Mouse (Mus musculus): ENCODE results near the gene Grip1.
"Not testable (repeated sequence)": the region's sequence is repeated elsewhere in the genome, so short reads cannot be mapped to it uniquely, and the experiment has no call there.

Gene Grip1

DNA sequence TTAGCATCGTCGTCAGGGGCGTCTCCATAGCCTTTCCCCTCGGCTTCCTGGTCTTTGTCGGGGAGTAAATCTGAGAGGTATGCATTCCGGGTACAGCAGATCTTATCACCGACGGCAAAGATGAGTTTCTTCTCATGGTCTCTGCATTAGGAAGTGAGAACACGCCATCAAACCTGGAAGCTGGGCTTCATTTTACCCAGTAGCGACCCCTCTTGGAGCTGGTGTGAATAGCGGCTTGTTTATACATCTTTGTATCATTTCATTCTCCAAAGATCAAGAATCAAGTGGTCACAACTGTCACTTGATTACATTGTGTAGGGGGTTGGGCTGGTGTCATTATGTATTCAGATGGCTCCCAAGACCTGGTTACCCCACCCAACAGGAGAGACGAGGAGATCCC is 638.9 kb downstream of the Grip1 start:
- no peak for DNase-seq

DNA sequence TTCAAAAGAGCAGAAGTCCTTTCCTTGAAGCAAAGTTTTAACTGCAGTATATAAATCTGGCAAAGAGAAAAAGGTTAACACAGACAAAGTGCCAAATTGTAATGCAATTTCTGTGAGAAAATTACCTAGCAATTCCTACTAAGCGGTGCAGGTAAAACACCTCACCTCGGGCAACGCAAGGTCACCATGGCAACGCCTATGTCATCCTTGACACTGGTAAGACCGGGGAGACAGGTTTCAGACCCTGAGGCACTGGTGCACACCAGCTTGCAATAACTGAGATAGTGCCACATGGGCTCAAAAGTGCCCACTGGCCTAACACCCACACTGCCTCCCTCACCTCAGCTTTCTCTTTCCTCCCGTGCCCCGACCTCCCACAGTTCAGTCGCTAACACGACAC is 641.5 kb downstream of the Grip1 start:
- DNase-seq = no peak

DNA sequence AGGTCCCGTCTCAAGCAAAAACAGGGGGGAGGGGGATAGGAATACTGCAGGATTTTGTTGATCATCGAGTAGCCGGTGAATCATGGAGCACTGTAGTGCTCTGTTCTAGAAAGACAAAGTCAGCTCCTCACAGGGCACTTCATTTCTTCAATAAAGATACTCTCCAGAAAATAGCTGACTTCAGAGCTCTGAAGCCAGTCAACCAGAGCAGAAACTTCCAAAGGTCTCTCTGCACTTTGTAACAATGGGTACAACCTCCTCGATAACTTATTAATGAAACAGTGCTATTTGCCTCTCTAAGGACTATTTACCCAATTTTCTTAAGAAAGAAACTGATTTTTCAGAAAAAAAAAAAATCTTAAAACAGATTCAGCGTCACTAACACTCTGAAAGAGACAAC is 642.1 kb downstream of the Grip1 start:
- no peak for DNase-seq

GRCm38 (mm10) chr10:120097564-120097963 is 643.9 kb downstream of the Grip1 start:
- no peak for DNase-seq

- no peak for DNase-seq
Observed at GRCm38 (mm10) chr10:120100806-120101205, 647.2 kb downstream of the Grip1 start.

- DNase-seq = no peak
Observed at GRCm38 (mm10) chr10:120111691-120112319, 658.2 kb downstream of the Grip1 start.

- DNase-seq = peak; percentile 97
Observed at GRCm38 (mm10) chr10:120112507-120113396, 659.1 kb downstream of the Grip1 start, which contains the start of gene Helb. TSS of gene Helb (minus strand) at chr10:120112987.

- DNase-seq = not testable (repeated sequence)
Observed at GRCm38 (mm10) chr10:120113482-120113881, 659.9 kb downstream of the Grip1 start.

DNA sequence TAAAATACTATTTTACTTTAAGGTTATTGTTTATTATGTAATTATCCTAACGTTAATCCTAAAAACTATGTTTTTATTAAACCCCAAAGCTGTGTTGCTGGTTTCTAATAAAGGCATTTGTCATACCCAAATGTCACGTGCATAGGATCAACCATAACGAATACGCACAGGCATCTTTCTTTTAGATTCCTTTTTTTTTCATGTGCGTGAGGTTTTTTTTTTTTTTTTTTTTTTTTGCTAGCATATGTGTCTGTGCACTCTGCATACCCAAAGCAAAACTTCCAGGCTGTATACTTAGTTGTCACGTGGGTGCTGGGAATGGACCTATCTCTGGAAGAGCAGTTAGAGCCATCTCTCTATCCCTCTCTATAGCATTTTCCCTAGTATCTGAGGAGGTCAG is 660.4 kb downstream of the Grip1 start:
- DNase-seq = no peak

- DNase-seq = no peak
Observed at GRCm38 (mm10) chr10:120114493-120114892, 660.9 kb downstream of the Grip1 start.

DNA sequence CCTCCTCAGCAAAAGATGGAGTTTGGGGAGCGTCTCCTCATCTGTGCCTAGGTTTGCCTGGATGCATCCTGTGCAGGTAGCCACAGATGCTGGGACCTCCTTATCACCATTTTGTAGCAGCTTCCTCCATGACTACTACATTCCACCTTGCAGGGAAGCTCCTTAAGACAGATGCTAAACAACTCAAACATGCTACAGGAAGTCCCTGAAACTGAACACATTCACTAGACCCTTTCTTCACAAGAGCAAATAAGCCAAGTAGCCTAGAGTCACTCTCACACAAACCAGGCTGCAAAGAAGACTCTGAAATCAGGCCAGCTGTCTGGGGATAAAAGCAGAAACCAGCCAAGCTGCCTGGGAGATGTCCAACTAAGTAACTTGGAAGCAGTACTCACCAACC is 661.6 kb downstream of the Grip1 start:
- DNase-seq = no peak

DNA sequence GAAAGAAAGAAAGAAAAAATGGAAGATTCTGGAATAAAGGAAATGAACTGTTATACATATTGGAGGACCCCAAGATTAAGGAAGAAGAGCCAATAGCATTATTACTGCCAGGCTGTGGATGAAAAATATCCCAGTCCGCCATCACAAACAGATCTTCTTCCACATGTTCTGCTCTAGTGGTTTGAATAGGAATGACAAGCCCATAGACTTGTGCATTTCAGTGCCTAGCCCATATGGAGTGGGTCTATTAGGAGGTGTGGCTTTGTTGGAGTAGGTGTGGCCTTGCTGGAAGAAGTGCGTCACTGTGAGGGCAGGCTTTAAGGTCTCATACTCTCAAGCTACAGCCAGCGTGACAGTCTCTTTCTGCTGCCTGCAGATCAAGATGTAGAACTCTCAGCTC is 670.1 kb downstream of the Grip1 start:
- no peak for DNase-seq

GRCm38 (mm10) chr10:120124801-120125464 is 671.3 kb downstream of the Grip1 start:
- DNase-seq = peak; percentile 77 to 80

DNA sequence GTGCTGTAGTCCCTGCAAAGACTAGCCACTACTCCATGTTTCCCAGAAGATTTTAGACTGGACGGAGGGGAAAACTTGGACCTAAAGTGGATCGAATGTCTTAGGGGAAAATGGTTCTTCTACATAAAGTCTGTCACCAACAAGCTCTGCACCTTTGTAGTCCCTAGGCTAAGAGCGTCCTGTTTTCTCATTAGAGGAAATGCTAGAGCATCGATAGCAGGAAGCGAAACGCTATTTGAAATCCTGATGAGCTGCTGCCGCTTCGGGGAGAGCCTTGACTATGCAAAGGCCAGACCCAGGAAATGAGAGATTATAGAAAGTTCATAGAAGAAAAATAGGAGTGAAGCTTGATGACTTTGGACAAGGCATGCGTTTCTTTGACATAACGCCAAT is 671.8 kb downstream of the Grip1 start:
- DNase-seq = no peak

- DNase-seq = no peak
Observed at GRCm38 (mm10) chr10:120128601-120129277, 675.1 kb downstream of the Grip1 start.

- peak; percentile 7 to 9 for DNase-seq
Observed at GRCm38 (mm10) chr10:120130621-120131020, 677.0 kb downstream of the Grip1 start.

GRCm38 (mm10) chr10:120133697-120134096 is 680.1 kb downstream of the Grip1 start:
- DNase-seq = no peak

GRCm38 (mm10) chr10:120136020-120136562 is 682.5 kb downstream of the Grip1 start:
- DNase-seq = no peak

Measured in cerebellum, adult 18-20 months (tissue).